Mouse (Mus musculus) bone marrow macrophage, adult 2 months (primary cell): ENCODE data around the gene Gramd1a.

Source experiments
- CTCF ChIP-seq: IDR thresholded peaks from 2 replicates; pipeline ENCODE4 v1.5.1; 2012; ENCODE audit warnings: low read depth, mild to moderate bottlenecking, low read length, moderate library complexity
- POLR2A ChIP-seq: IDR thresholded peaks from 2 replicates; pipeline ENCODE4 v1.6.1; 2012; ENCODE audit warnings: mild to moderate bottlenecking, low read depth, low read length, borderline replicate concordance

GRCm38 (mm10) chr7:31128157-31128705, 27.5 kb downstream of the Gramd1a start:
- no peak for TF ChIP-seq POLR2A
- no peak for TF ChIP-seq CTCF
